Mouse (Mus musculus) kidney, embryonic 16.5 days (tissue): ENCODE results near the gene Acat3. TPM values are rescaled to one million over a fixed set of nuclear protein-coding genes. Genes with fewer than 3 reads are reported as not detected.

ENCODE experiments used
- ATAC-seq: fragments of 200-750 bp; cut with Nextera tagmentation; 2 replicates; pipeline ENCODE4 v1.8.0; 2017; ENCODE audit warnings: moderate TSS enrichment; ENCODE audit not compliant: low FRiP score, low TSS enrichment
- H3K27ac ChIP-seq: fragments of 300-500 bp; sonication (generic); 2 replicates; pipeline ENCODE4 v1.5.1; 2014; ENCODE audit warnings: low read length
- H3K27me3 ChIP-seq: fragments of 300-500 bp; sonication (generic); 2 replicates; pipeline ENCODE4 v1.6.1; 2014; ENCODE audit warnings: low read length, control low read depth, mixed read lengths; ENCODE audit not compliant: insufficient read depth
- H3K36me3 ChIP-seq: fragments of 300-500 bp; sonication (generic); 2 replicates; pipeline ENCODE4 v1.6.1; 2014; ENCODE audit warnings: low read length, control low read depth, mixed read lengths; ENCODE audit not compliant: insufficient read depth
- H3K4me1 ChIP-seq: fragments of 300-500 bp; sonication (generic); 2 replicates; pipeline ENCODE4 v1.6.1; 2014; ENCODE audit warnings: low read length, control low read depth, mixed read lengths; ENCODE audit not compliant: insufficient read depth
- H3K4me2 ChIP-seq: fragments of 300-500 bp; sonication (generic); replicated peaks from 2 replicates; pipeline ENCODE4 v1.6.1; 2014; ENCODE audit warnings: low read depth, low read length
- H3K4me3 ChIP-seq: fragments of 300-500 bp; sonication (generic); 2 replicates; pipeline ENCODE4 v1.5.1; 2014; ENCODE audit warnings: mild to moderate bottlenecking, low read length
- H3K9ac ChIP-seq: fragments of 300-500 bp; sonication (generic); replicated peaks from 2 replicates; pipeline ENCODE4 v1.6.1; 2014; ENCODE audit warnings: low read length
- H3K9me3 ChIP-seq: fragments of 300-500 bp; sonication (generic); 2 replicates; pipeline ENCODE4 v1.6.1; 2016; ENCODE audit warnings: low read length, control low read depth
- WGBS: fragments of 180-500 bp; shearing (Covaris S2); extraction: QIAGEN DNeasy Blood & Tissue Kit; methylation state at CpG from one replicate; pipeline ENCODE4 v1.1.7; 2014; 5-methylcytosine and 5-hydroxymethylcytosine counted together
- polyA plus RNA-seq: library from polyadenylated mRNA; unstranded; fragments of >200 nt; fragmentation: Nextera tagmentation; extraction: Ambion mirVana; gene quantifications from 2 replicates; pipeline ENCODE4 v1.2.1, GENCODE M21; 2015

Acat3 gene
- polyA plus RNA-seq, 1 experiment from 2014 or later, result 5.0 TPM

GRCm38 (mm10) chr17:12925001-12925400 is 15.4 kb downstream of the Acat3 start:
- Histone ChIP-seq H3K4me3 (no peak overlapping the region), H3K27me3 (no peaks in the 10 kb centered on the region), H3K9ac (no peak overlapping the region), H3K4me2 (no peak overlapping the region), H3K9me3 (no peaks in the 10 kb centered on the region), H3K36me3 (peaks cover 58% of the 10 kb centered on the region), H3K27ac (no peak overlapping the region), H3K4me1 (no peaks in the 10 kb centered on the region)
- no peak for ATAC-seq
- 94% methylated on average over 3 of the region's 3 CpGs for WGBS

- 92% methylated on average over 1 of the region's 1 CpGs for WGBS
- peaks cover 7% of the 10 kb centered on the region for H3K4me1 ChIP-seq
- no peak overlapping the region for H3K27ac ChIP-seq
- H3K4me2 ChIP-seq, result no peak overlapping the region
- no peaks in the 10 kb centered on the region for H3K27me3 ChIP-seq
- no peak overlapping the region for H3K4me3 ChIP-seq
- peaks cover 64% of the 10 kb centered on the region for H3K36me3 ChIP-seq
- no peak for ATAC-seq
- no peaks in the 10 kb centered on the region for H3K9me3 ChIP-seq
- no peak overlapping the region for H3K9ac ChIP-seq
Measured at GRCm38 (mm10) chr17:12921073-12921472, 19.3 kb downstream of the Acat3 start.

- Histone ChIP-seq H3K4me1 (peaks cover 13% of the 10 kb centered on the region), H3K4me2 (peak overlapping the region; percentile 82), H3K36me3 (peaks cover 43% of the 10 kb centered on the region), H3K4me3 (peak overlapping the region; percentile 93), H3K27me3 (no peaks in the 10 kb centered on the region), H3K27ac (peak overlapping the region; percentile 95), H3K9ac (peak overlapping the region; percentile 99), H3K9me3 (no peaks in the 10 kb centered on the region)
- WGBS, result 0% methylated on average over 40 of the region's 40 CpGs
- ATAC-seq, result peak; percentile 65; the same call in 1 of the 2 replicates
Measured at GRCm38 (mm10) chr17:12916588-12917380, 23.6 kb downstream of the Acat3 start.

GRCm38 (mm10) chr17:12915881-12916583 is 24.4 kb downstream of the Acat3 start, which contains the start of gene Mrpl18:
Mrpl18 (minus strand) TSS chr17:12916345.
- H3K27ac ChIP-seq, result peak within 1 kb of the TSS; percentile 95
- peak within 1 kb of the TSS; percentile 93 for H3K4me3 ChIP-seq
- peaks cover 13% of the 10 kb centered on the region for H3K4me1 ChIP-seq
- peak within 1 kb of the TSS; percentile 99 for H3K9ac ChIP-seq
- H3K9me3 ChIP-seq, result no peaks in the 10 kb centered on the region
- peaks cover 40% of the 10 kb centered on the region for H3K36me3 ChIP-seq
- ATAC-seq, result peak; percentile 100
- H3K4me2 ChIP-seq, result peak within 1 kb of the TSS; percentile 91
- WGBS, result under 1% methylated on average over 56 of the region's 56 CpGs
- no peaks in the 10 kb centered on the region for H3K27me3 ChIP-seq

GRCm38 (mm10) chr17:12915488-12915880 is 24.9 kb downstream of the Acat3 start, which contains the start of gene Tcp1:
Tcp1 (plus strand) TSS chr17:12915701.
- H3K36me3 ChIP-seq, result peaks cover 40% of the 10 kb centered on the region
- no peaks in the 10 kb centered on the region for H3K27me3 ChIP-seq
- H3K4me1 ChIP-seq, result peaks cover 13% of the 10 kb centered on the region
- H3K27ac ChIP-seq, result peak within 1 kb of the TSS; percentile 95
- ATAC-seq, result 0 out of 2 replicates have a peak, but pooled peaks have one; percentile 14
- peak within 1 kb of the TSS; percentile 99 for H3K9ac ChIP-seq
- WGBS, result under 1% methylated on average over 18 of the region's 18 CpGs
- H3K4me2 ChIP-seq, result peak within 1 kb of the TSS; percentile 91
- no peaks in the 10 kb centered on the region for H3K9me3 ChIP-seq
- H3K4me3 ChIP-seq, result peak within 1 kb of the TSS; percentile 93

GRCm38 (mm10) chr17:12910391-12910790 is 30.0 kb downstream of the Acat3 start:
- Histone ChIP-seq H3K4me1 (peaks cover 6% of the 10 kb centered on the region; the same call in 1 of the 2 replicates), H3K9ac (no peak overlapping the region), H3K4me2 (no peak overlapping the region), H3K36me3 (peaks cover 25% of the 10 kb centered on the region), H3K27me3 (no peaks in the 10 kb centered on the region), H3K4me3 (no peak overlapping the region), H3K27ac (no peak overlapping the region), H3K9me3 (no peaks in the 10 kb centered on the region)
- 92% methylated on average over 8 of the region's 8 CpGs for WGBS
- ATAC-seq, result no peak

GRCm38 (mm10) chr17:12909361-12910280 is 30.8 kb downstream of the Acat3 start, which contains the start of gene Pnldc1:
Pnldc1 (minus strand) TSS chr17:12910230.
- no peak within 1 kb of the TSS for H3K4me3 ChIP-seq
- H3K9ac ChIP-seq, result no peak within 1 kb of the TSS
- H3K27ac ChIP-seq, result no peak within 1 kb of the TSS
- 81% methylated on average over 35 of the region's 35 CpGs for WGBS
- H3K4me2 ChIP-seq, result no peak within 1 kb of the TSS
- no peak for ATAC-seq
- peaks cover 31% of the 10 kb centered on the region for H3K36me3 ChIP-seq
- H3K9me3 ChIP-seq, result no peaks in the 10 kb centered on the region
- H3K27me3 ChIP-seq, result no peaks in the 10 kb centered on the region
- peaks cover under 1% of the 10 kb centered on the region; the same call in 1 of the 2 replicates for H3K4me1 ChIP-seq

GRCm38 (mm10) chr17:12906436-12906835 is 34.0 kb downstream of the Acat3 start:
- 87% methylated on average over 9 of the region's 9 CpGs for WGBS
- H3K9ac ChIP-seq, result no peak overlapping the region
- H3K27ac ChIP-seq, result no peak overlapping the region
- no peak for ATAC-seq
- H3K9me3 ChIP-seq, result no peaks in the 10 kb centered on the region
- no peak overlapping the region for H3K4me3 ChIP-seq
- no peaks in the 10 kb centered on the region for H3K4me1 ChIP-seq
- H3K27me3 ChIP-seq, result no peaks in the 10 kb centered on the region
- H3K36me3 ChIP-seq, result peaks cover 13% of the 10 kb centered on the region; the same call in 1 of the 2 replicates
- H3K4me2 ChIP-seq, result no peak overlapping the region

GRCm38 (mm10) chr17:12905810-12906209 is 34.6 kb downstream of the Acat3 start:
- peaks cover 10% of the 10 kb centered on the region; the same call in 1 of the 2 replicates for H3K36me3 ChIP-seq
- no peaks in the 10 kb centered on the region for H3K9me3 ChIP-seq
- H3K9ac ChIP-seq, result no peak overlapping the region
- H3K27me3 ChIP-seq, result no peaks in the 10 kb centered on the region
- H3K27ac ChIP-seq, result no peak overlapping the region
- no peaks in the 10 kb centered on the region for H3K4me1 ChIP-seq
- no peak overlapping the region for H3K4me3 ChIP-seq
- ATAC-seq, result no peak
- 86% methylated on average over 4 of the region's 4 CpGs for WGBS
- no peak overlapping the region for H3K4me2 ChIP-seq
